Mouse (Mus musculus): ENCODE results near the gene Trim80. TPM values are rescaled to one million over a fixed set of nuclear protein-coding genes. Genes with fewer than 3 reads are reported as not detected.
"Not testable (repeated sequence)": the region's sequence is repeated elsewhere in the genome, so short reads cannot be mapped to it uniquely, and the experiment has no call there.

The Trim80 gene
- polyA plus RNA-seq, 1 experiment from 2014 or later, result not detected

- WGBS, result 4% methylated on average over 28 of the region's 28 CpGs
- peak overlapping the region; percentile 71 for H3K4me2 ChIP-seq (ENCODE audit: low read depth, severe bottlenecking)
- peak overlapping the region; percentile 56 for H3K9ac ChIP-seq (ENCODE audit: low read length)
- DNase-seq (ENCODE audit: low spot score), result no peak
- peak overlapping the region; percentile 70 for H3K4me3 ChIP-seq (ENCODE audit: low read depth, low read length)
- H3K9me3 ChIP-seq (ENCODE audit: control insufficient read depth, low read length), result no peaks in the 10 kb centered on the region
- no peak overlapping the region for H3K27ac ChIP-seq (replicated peaks; ENCODE audit: low read depth, low read length)
- H3K4me1 ChIP-seq (ENCODE audit: control insufficient read depth, insufficient read depth, low read length), result peaks cover 8% of the 10 kb centered on the region
- no peaks in the 10 kb centered on the region; the same call in none of the 2 replicates for H3K36me3 ChIP-seq (ENCODE audit: control insufficient read depth, insufficient read depth, low read length)
- no peaks in the 10 kb centered on the region for H3K27me3 ChIP-seq (ENCODE audit: control insufficient read depth, insufficient read depth, low read length)
- ATAC-seq (ENCODE audit: insufficient number of reproducible peaks, low FRiP score, low TSS enrichment, low read depth), result 0 out of 2 replicates have a peak, but pooled peaks have one; percentile 13
Observed at GRCm38 (mm10) chr11:115475758-115476237, 35.5 kb downstream of the Trim80 start.

- not testable (repeated sequence) for DNase-seq (ENCODE audit: low spot score); H3K4me2 ChIP-seq (ENCODE audit: low read depth, severe bottlenecking); H3K27ac ChIP-seq (replicated peaks; ENCODE audit: low read depth, low read length); H3K4me3 ChIP-seq (ENCODE audit: low read depth, low read length); H3K9ac ChIP-seq (ENCODE audit: low read length); H3K36me3 ChIP-seq (ENCODE audit: control insufficient read depth, insufficient read depth, low read length); ATAC-seq (ENCODE audit: insufficient number of reproducible peaks, low FRiP score, low TSS enrichment, low read depth); H3K9me3 ChIP-seq (ENCODE audit: control insufficient read depth, low read length); H3K4me1 ChIP-seq (ENCODE audit: control insufficient read depth, insufficient read depth, low read length); H3K27me3 ChIP-seq (ENCODE audit: control insufficient read depth, insufficient read depth, low read length)
- WGBS, result 88% methylated on average over 4 of the region's 4 CpGs
Observed at GRCm38 (mm10) chr11:115476630-115477029, 36.3 kb downstream of the Trim80 start.

DNA sequence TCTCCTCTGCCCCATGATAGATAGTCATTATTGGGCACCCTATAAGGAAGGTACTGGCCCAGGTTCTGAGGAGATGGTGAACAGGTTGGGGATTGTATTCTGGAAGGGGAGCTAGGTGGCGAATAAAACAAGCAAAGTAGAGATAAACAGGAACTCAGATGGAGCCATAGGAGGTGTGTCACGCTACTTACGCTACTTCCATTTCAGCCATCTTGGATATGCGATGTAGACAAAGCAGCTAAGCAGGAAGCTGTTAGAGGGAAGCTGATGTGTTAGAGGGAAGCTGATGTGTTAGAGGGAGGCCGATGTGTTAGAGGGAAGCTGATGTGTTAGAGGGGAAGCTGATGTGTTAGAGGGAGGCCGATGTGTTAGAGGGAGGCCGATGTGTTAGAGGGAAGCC is 37.0 kb downstream of the Trim80 start:
- not testable (repeated sequence) for H3K9ac ChIP-seq (ENCODE audit: low read length); H3K9me3 ChIP-seq (ENCODE audit: control insufficient read depth, low read length); H3K4me2 ChIP-seq (ENCODE audit: low read depth, severe bottlenecking); ATAC-seq (ENCODE audit: insufficient number of reproducible peaks, low FRiP score, low TSS enrichment, low read depth); H3K27ac ChIP-seq (replicated peaks; ENCODE audit: low read depth, low read length); H3K4me1 ChIP-seq (ENCODE audit: control insufficient read depth, insufficient read depth, low read length); H3K27me3 ChIP-seq (ENCODE audit: control insufficient read depth, insufficient read depth, low read length); H3K36me3 ChIP-seq (ENCODE audit: control insufficient read depth, insufficient read depth, low read length); DNase-seq (ENCODE audit: low spot score); H3K4me3 ChIP-seq (ENCODE audit: low read depth, low read length)
- 86% methylated on average over 7 of the region's 7 CpGs for WGBS

- Histone ChIP-seq H3K4me2 (ENCODE audit: low read depth, severe bottlenecking) (no peak overlapping the region), H3K27me3 (ENCODE audit: control insufficient read depth, insufficient read depth, low read length) (no peaks in the 10 kb centered on the region), H3K36me3 (ENCODE audit: control insufficient read depth, insufficient read depth, low read length) (no peaks in the 10 kb centered on the region; the same call in none of the 2 replicates), H3K9me3 (ENCODE audit: control insufficient read depth, low read length) (no peaks in the 10 kb centered on the region), H3K9ac (ENCODE audit: low read length) (no peak overlapping the region), H3K4me1 (ENCODE audit: control insufficient read depth, insufficient read depth, low read length) (peaks cover 7% of the 10 kb centered on the region), H3K27ac (replicated peaks; ENCODE audit: low read depth, low read length) (no peak overlapping the region), H3K4me3 (ENCODE audit: low read depth, low read length) (no peak overlapping the region)
- DNase-seq (ENCODE audit: low spot score) (no peak), ATAC-seq (ENCODE audit: insufficient number of reproducible peaks, low FRiP score, low TSS enrichment, low read depth) (no peak)
- 84% methylated on average over 9 of the region's 9 CpGs for WGBS
Observed at GRCm38 (mm10) chr11:115478296-115478938, 38.1 kb downstream of the Trim80 start.

- ATAC-seq (ENCODE audit: insufficient number of reproducible peaks, low FRiP score, low TSS enrichment, low read depth) (no peak), DNase-seq (ENCODE audit: low spot score) (no peak)
- no peak overlapping the region for H3K4me2 ChIP-seq (ENCODE audit: low read depth, severe bottlenecking)
- 81% methylated on average over 6 of the region's 6 CpGs for WGBS
- H3K4me3 ChIP-seq (ENCODE audit: low read depth, low read length), result no peak overlapping the region
- no peaks in the 10 kb centered on the region for H3K4me1 ChIP-seq (ENCODE audit: control insufficient read depth, insufficient read depth, low read length)
- no peaks in the 10 kb centered on the region for H3K9me3 ChIP-seq (ENCODE audit: control insufficient read depth, low read length)
- H3K27me3 ChIP-seq (ENCODE audit: control insufficient read depth, insufficient read depth, low read length), result no peaks in the 10 kb centered on the region
- H3K9ac ChIP-seq (ENCODE audit: low read length), result no peak overlapping the region
- no peak overlapping the region for H3K27ac ChIP-seq (replicated peaks; ENCODE audit: low read depth, low read length)
- H3K36me3 ChIP-seq (ENCODE audit: control insufficient read depth, insufficient read depth, low read length), result no peaks in the 10 kb centered on the region; the same call in none of the 2 replicates
Observed at GRCm38 (mm10) chr11:115481553-115482259, 41.4 kb downstream of the Trim80 start.

- Histone ChIP-seq H3K4me1 (ENCODE audit: control insufficient read depth, insufficient read depth, low read length) (no peaks in the 10 kb centered on the region), H3K27me3 (ENCODE audit: control insufficient read depth, insufficient read depth, low read length) (no peaks in the 10 kb centered on the region), H3K36me3 (ENCODE audit: control insufficient read depth, insufficient read depth, low read length) (no peaks in the 10 kb centered on the region; the same call in none of the 2 replicates), H3K9ac (ENCODE audit: low read length) (no peak overlapping the region), H3K27ac (replicated peaks; ENCODE audit: low read depth, low read length) (no peak overlapping the region), H3K9me3 (ENCODE audit: control insufficient read depth, low read length) (no peaks in the 10 kb centered on the region), H3K4me3 (ENCODE audit: low read depth, low read length) (no peak overlapping the region), H3K4me2 (ENCODE audit: low read depth, severe bottlenecking) (no peak overlapping the region)
- DNase-seq (ENCODE audit: low spot score), result no peak
- 74% methylated on average over 11 of the region's 11 CpGs for WGBS
- no peak for ATAC-seq (ENCODE audit: insufficient number of reproducible peaks, low FRiP score, low TSS enrichment, low read depth)
Observed at GRCm38 (mm10) chr11:115483278-115483677, 42.9 kb downstream of the Trim80 start.

- Histone ChIP-seq H3K4me1 (ENCODE audit: control insufficient read depth, insufficient read depth, low read length) (no peaks in the 10 kb centered on the region), H3K9me3 (ENCODE audit: control insufficient read depth, low read length) (no peaks in the 10 kb centered on the region), H3K4me3 (ENCODE audit: low read depth, low read length) (no peak overlapping the region), H3K36me3 (ENCODE audit: control insufficient read depth, insufficient read depth, low read length) (no peaks in the 10 kb centered on the region; the same call in none of the 2 replicates), H3K9ac (ENCODE audit: low read length) (no peak overlapping the region), H3K4me2 (ENCODE audit: low read depth, severe bottlenecking) (no peak overlapping the region), H3K27ac (replicated peaks; ENCODE audit: low read depth, low read length) (no peak overlapping the region), H3K27me3 (ENCODE audit: control insufficient read depth, insufficient read depth, low read length) (no peaks in the 10 kb centered on the region)
- no peak for ATAC-seq (ENCODE audit: insufficient number of reproducible peaks, low FRiP score, low TSS enrichment, low read depth)
- DNase-seq (ENCODE audit: low spot score), result peak; percentile 89
- WGBS, result 21% methylated on average over 6 of the region's 6 CpGs
Observed at GRCm38 (mm10) chr11:115483726-115484125, 43.4 kb downstream of the Trim80 start.

DNA sequence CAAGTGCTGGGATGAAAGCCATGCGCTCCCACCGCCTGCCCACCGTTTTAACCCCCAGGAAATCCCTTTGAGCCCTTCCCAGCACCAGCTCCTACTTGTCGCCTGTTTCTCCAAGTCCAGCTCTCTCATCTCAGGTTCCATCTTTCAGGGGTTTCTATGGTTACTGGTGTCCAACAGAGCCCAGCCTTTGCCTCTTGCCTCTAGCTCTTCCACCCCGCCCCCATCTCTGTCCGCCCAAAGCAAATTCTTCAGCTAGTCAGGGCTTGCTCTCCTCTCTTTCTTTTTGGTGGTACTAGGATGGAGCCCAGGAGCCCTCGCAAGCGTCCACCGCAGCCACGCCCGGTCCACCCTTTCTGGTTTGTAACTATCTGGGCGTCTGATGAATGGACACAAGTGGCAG is 44.8 kb downstream of the Trim80 start:
- Histone ChIP-seq H3K9ac (ENCODE audit: low read length) (no peak overlapping the region), H3K27me3 (ENCODE audit: control insufficient read depth, insufficient read depth, low read length) (no peaks in the 10 kb centered on the region), H3K4me2 (ENCODE audit: low read depth, severe bottlenecking) (no peak overlapping the region), H3K36me3 (ENCODE audit: control insufficient read depth, insufficient read depth, low read length) (no peaks in the 10 kb centered on the region; the same call in 1 of the 2 replicates), H3K4me3 (ENCODE audit: low read depth, low read length) (no peak overlapping the region), H3K27ac (replicated peaks; ENCODE audit: low read depth, low read length) (no peak overlapping the region), H3K9me3 (ENCODE audit: control insufficient read depth, low read length) (no peaks in the 10 kb centered on the region), H3K4me1 (ENCODE audit: control insufficient read depth, insufficient read depth, low read length) (no peaks in the 10 kb centered on the region; the same call in 1 of the 2 replicates)
- DNase-seq (ENCODE audit: low spot score) (peak; percentile 53), ATAC-seq (ENCODE audit: insufficient number of reproducible peaks, low FRiP score, low TSS enrichment, low read depth) (peak; percentile 49)
- WGBS, result 60% methylated on average over 12 of the region's 12 CpGs

Measured in limb, embryonic 11.5 days (tissue).